Mouse (Mus musculus): ENCODE data around the gene Tmem144. TPM values are rescaled to one million over a fixed set of nuclear protein-coding genes. Genes with fewer than 3 reads are reported as not detected.
A peak's percentile ranks its signal among the peaks of the same experiment; 100 is the strongest.
"Not testable (repeated sequence)": the region's sequence is repeated elsewhere in the genome, so short reads cannot be mapped to it uniquely, and the experiment has no call there.

Gene Tmem144
- total RNA-seq, 2 experiments from 2014 or later = 16.4 to 18.8 TPM

- peak; percentile 37 to 79 for DNase-seq
Measured at GRCm38 (mm10) chr3:79809180-79809567, 43.4 kb downstream of the Tmem144 start.

GRCm38 (mm10) chr3:79808530-79809179 lies 43.9 kb downstream of the Tmem144 start:
- no peak for DNase-seq

- not testable (repeated sequence) for DNase-seq
Measured at GRCm38 (mm10) chr3:79800761-79801160, 51.8 kb downstream of the Tmem144 start.

DNA sequence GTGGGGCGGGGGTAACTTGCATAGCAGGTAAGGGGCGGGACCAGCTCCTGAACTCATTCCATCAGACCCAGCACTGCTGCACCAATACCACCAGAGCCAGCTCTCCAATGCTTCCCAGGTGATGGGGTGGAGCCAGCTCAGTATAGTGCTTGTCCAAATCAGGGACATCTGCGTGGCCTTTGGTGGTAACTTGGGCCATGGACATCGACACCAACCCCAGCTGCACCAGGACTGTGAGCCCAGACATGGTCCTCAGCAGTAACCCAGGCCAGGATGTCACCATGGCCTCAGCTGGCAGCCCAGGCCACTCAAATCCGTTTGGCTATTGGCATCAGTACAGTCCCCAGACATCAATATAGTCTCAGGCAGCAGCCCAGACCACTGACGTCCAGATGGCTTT lies 60.3 kb downstream of the Tmem144 start:
- DNase-seq = no peak

GRCm38 (mm10) chr3:79790324-79790723 lies 62.2 kb downstream of the Tmem144 start:
- DNase-seq = no peak

DNA sequence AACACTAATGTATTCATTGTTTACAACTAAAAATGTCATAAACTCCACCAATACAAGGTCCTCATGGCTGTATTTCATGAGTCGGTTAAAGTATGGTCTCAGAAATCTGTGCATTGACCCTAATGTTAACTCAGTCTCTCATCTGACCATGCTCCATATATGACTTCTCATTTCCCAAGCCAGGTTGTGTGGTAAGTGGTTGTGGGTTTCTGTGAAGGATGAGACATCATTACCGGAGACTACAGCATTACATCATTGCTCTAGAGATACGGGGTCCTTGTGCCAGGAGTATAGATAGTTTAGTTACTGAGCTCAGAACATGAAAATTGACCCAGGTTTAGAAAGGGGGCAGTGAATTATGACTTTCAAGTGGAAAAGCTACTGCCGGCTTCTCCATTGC lies 63.0 kb downstream of the Tmem144 start:
- DNase-seq = no peak

- DNase-seq = no peak
Measured at GRCm38 (mm10) chr3:79788959-79789358, 63.6 kb downstream of the Tmem144 start.

GRCm38 (mm10) chr3:79784362-79784736 lies 68.2 kb downstream of the Tmem144 start:
- peak; percentile 39 to 43 for DNase-seq

GRCm38 (mm10) chr3:79783630-79784361 lies 68.8 kb downstream of the Tmem144 start:
- peak; percentile 23 to 41 for DNase-seq

GRCm38 (mm10) chr3:79772701-79773100 lies 79.9 kb downstream of the Tmem144 start:
- DNase-seq = peak; percentile 23 to 25

Other genes starting within 250 kb of the Tmem144 start
- gene 4930579G24Rik, start 223.7 kb downstream of the Tmem144 start, total RNA-seq (2021) = 1 to 10 TPM; 1.6 to 1.8 TPM
- gene Etfdh, start 223.3 kb downstream of the Tmem144 start, total RNA-seq (2021) = 100 to 1,000 TPM; 616 to 630 TPM
- 1 to 10 TPM; 1.6 to 1.7 TPM for gene Rxfp1, start 114.9 kb downstream of the Tmem144 start, total RNA-seq (2021)
- 10 to 100 TPM in 1 of 2 experiments, 1 to 10 TPM in 1; 8.6 to 11.9 TPM for gene Fam198b, start 31.8 kb upstream of the Tmem144 start, total RNA-seq (2021)